Mouse (Mus musculus) adrenal gland, postnatal 10 days (tissue): ENCODE measurements around the gene Gltp. TPM values are rescaled to one million over a fixed set of nuclear protein-coding genes. Genes with fewer than 3 reads are reported as not detected.

Experiments
- DNase-seq: peaks from one replicate; pipeline ENCODE4 v3.0.0; 2021; ENCODE audit warnings: mixed read lengths
- total RNA-seq, 2 experiments: library from RNA; stranded (reverse); gene quantifications; 2 replicates each; pipeline ENCODE4 v1.2.3; 2021

Gene Gltp
- total RNA-seq, 2 experiments from 2014 or later = 31.2 to 38.3 TPM

DNA sequence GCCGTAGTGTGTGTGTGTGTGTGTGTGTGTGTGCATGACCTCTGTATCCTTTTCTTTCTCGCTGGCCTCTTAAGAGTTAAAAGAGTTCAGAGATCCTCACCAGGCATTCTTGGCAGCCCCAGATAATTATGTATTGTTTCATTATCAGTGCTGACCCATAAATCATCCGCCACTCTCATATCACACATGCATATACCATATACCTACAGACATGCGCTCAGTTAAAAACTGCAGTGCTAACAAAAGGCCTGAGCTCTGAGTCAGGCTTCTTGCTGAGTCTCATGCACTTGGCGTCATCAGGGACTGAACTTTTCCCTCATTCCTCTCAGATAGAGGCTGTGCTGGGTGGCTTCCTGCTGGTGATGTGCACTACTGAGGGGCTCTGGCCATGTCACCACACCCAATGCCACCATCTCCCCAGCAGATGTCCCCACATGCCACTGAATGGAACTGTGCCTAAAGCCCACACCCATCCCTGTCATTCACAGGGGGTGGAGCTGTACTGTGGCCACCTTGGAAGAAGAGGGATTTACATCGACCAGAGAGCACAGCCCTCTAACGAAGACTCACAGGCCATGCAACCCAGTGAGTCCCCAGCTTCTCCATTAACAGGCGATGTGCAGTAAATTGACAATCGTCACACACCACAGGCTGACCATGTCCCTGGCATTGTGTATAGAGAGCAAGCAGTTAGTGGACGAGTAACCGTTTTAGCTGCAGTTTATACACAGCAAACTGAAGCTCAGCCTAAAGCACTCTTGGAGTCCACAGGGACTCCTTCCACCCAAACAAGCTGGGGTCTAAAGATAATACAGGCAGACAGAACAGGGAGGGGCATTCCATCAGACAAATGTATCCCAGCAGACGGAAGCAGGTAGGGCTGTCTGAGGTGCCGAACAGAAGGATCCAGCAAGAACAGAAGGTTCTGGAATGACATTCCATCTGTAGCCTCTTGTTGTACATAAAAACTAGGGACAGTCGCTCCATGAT lies 11.9 kb upstream of the Gltp start:
- DNase-seq = peak; percentile 36

DNA sequence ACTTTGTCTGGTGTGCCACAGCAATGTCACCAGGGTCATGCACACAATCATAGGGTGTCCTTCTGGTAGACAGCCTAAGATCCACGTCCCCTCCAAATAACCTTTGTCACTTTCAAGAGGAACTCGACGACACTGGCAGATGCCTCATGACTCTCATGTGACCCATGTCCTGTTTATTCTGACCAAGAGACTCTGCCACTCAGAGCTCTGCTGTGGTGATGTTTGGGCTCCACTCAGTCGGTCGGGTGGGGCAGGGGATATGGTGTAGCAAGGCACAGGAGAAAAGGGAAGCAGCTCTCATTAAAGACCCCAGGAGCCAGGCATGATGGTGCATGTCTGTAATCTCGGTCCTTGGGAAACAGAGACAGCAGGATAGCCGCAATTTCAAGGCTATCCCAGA lies 8.2 kb upstream of the Gltp start:
- no peak for DNase-seq

DNA sequence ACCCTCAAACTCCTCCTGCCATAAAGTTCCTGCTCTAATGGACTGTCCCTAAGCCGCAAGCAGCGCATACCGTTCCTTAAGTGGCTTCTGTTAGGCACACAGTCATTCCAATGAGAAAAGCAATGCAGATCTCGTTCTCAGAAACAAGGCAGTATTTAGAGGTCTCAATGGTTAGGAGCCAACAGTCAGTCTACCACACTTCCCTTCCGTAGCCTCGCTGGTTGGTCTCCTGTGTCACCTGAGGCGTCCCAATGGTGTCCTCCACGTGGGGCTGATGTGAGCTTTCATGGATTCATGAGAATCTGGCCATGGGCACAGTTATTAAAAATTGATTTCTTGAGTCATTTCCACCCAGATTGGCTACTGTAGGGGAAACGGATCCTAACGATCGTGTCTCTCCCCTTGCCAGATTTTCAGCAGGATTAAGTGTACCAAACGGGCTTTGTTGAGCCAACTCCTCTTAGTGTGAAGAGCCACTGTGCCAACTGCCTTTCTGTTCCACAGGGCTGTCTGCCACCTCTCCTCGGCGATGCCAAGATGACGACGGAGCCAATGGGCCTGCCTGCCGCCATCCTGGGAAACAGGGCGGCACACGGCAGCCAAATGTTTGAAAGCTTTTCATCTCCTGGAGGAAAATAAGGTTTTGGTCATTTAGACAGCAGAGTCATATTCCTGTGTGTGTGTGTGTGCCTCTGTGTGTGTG lies 7.4 kb upstream of the Gltp start:
- peak; percentile 71 for DNase-seq

DNA sequence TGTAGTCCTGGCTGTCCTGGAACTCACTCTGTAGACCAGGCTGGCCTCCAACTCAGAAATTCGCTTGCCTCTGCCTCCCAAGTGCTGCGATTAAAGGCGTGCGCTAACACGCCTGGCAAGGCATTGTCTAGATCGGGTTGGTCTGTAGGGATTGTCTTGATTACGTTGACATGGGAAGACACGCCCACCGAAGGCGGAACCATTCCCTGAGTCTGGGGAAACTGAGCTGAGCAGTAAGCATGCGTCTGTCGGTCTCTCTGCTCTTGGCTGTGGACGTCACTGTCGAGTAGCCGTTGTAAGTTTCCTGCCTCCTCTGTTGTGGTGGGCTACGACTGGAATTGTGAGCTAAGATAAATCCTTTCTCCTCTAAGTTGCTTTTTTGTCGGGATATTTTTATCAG lies 6.2 kb upstream of the Gltp start:
- DNase-seq = no peak

DNA sequence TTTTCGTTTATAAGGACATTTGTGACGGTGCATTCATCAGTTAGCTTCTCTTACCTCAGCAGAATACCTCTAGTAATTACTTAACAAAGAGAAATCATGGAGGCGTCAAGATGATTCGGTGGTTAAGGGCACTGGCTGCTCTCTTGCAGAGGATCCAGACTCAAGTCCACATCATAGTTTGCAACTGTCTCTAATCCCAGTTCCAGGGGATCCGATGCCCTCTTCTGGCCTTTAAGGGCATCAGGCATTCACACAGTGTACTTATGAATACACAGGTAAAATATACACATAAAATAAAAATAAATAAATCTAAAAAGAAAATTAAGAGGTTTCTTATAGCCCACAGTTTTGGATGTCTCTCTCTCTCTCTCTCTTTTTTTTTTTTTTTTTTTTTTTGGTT lies 5.0 kb upstream of the Gltp start:
- DNase-seq = no peak

DNA sequence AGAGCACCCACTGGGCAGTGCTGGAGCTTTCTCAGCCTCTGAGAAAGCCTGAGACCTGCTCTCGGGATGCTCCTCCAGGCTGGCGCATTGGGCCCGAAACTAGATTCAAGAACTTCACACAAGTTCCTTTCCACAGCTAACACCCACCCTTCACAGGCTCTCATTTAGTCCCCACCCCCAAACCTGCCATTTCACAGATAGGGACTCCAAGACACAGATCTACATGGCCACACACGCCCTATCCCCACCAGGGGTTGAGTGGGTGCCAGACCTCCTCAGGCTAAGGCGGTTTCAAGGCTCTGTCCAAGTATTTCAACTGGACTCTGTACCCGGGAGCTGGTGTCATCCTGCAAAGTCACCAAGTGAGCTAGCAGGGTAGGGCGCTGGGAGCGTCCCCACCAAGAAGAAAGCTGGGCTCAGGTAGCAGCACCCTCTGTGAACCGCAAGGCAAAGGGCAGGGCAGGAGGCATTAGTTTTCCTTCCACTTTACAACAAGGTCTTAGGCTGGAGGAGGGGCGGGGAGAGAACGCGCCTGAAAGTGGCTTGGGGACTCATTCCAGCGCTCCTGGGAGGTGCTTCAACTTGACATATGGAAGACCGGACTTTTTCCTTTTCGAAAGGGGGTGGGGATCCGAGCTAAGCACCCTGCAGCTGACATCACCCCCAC lies 951 bp downstream of the Gltp start:
- DNase-seq = peak; percentile 44

DNA sequence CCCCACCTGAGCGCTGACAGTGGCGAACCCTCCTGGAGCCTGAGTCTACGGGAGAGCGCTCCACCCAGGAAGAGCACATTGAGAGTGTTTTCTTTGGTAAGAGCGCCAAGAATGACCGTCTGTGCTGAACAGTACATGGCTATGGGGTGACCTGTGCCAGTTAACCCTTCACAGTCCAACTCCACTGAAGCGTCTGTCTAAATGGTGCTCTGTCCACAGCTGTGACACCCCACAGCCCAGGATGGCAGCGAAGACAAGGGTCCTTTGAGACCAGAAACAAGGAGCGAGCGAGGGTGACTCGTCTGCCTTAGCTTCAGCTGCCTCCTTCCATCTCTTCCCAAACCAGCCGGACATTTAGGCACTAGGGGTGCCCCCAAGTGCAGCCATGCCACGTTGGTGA lies 2.1 kb downstream of the Gltp start:
- no peak for DNase-seq

DNA sequence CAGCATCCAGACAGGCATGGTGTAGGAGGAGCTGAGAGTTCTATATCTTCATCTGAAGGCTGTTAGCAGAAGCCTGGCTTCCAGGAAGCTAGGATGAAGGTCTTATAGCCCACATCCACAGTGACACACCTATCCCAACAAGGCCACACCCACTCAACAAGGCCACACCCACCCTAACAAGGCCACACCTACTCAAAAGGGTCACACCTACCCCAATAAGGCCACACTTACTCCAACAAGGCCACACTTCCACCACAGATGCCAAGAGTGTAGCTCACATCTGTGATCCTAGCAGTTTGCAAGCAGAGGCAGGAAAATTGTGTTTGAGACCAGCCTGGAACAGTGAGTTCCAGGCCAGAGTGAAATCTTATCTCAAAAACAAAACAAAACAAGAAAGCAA lies 2.9 kb downstream of the Gltp start:
- DNase-seq = no peak

DNA sequence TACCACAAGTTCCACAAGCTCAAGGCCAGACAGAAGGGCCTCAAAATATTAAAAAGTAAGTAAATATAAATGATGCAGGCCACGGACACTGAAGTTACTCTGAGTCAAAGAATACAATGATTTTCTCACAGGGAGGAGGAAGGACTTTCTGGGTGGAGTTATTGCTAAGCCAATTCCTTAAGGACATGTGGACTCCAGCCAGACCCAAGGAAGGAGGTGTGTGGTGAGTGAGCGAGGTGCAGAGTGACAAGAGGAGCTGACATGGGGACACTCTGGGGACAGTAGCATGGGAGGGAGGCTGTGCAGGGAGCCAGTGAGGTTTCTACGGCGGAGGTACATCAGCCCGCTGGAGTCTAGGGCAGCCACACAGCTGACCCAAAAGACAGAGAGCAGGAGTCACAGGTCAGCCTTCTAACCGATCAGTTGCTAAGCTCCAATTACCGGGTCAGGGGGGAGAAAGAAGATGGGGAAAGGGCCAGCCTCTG lies 4.0 kb downstream of the Gltp start:
- DNase-seq = no peak

DNA sequence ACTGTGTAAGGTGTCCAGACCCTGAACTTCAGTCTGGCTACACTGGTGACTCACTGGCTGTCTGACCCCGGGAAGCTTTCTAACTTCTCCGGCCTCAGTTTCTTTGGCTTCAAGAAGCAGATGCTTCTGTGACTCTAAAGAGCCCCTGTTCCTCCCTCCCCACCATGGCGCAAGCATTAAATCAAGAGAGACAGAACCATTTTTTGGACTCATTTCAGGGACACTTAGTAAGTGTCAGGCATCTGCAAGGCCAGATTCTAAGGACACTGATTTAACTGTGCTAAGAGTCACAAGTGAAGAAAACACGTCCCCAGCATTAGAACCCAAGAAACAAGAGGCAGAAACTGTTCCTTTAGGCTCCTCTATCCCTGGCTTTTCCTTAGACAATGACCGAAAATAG lies 4.8 kb downstream of the Gltp start:
- DNase-seq = no peak

DNA sequence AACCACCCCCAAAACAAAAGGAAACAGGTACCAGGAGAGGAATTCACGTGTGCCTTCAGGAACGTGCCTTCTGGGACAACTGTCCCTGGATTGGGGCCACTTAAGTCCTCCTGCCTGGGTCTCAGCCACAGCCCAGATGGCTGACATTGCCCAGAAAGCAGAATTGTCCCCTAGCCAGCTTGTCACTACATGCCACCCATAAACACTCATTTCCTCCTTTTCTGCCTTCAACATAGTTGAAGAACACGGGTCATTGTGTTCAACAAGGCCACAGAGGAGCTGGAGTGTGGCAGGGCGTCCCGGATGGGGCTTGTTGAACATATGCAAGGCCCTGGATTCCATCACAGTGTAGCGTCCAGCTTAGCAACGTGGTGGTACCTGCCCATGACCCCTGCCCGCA lies 9.1 kb downstream of the Gltp start:
- no peak for DNase-seq

DNA sequence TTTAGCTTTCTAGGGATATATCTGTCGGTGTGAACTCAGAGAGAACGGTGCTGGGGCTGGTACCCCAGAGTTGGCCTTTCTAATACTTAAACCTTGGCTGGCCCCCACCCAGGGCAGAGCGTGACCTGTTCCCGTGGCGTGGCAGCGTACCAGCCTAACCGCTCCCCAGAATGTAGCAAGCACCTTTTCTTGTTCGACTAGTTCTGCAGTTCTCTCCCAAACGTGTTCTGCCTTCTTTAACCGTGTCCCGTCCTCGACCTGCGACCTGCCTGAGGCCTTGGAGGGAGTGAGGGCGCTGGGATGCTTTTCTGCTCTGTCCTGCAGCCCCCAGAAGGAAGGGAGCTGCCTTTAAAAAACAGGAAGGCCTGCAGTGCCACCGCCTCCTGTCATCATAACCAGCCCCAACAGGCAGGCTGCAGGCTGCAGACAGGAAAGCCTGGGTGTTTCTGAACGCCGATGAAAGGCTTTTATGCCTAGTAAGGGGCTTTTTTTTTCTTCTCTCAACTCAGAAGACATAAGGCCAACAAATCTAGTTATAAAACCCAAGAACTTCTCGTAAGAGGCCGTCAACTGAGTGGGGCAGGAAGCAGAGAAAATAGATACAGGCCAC lies 10.0 kb downstream of the Gltp start:
- DNase-seq = no peak

DNA sequence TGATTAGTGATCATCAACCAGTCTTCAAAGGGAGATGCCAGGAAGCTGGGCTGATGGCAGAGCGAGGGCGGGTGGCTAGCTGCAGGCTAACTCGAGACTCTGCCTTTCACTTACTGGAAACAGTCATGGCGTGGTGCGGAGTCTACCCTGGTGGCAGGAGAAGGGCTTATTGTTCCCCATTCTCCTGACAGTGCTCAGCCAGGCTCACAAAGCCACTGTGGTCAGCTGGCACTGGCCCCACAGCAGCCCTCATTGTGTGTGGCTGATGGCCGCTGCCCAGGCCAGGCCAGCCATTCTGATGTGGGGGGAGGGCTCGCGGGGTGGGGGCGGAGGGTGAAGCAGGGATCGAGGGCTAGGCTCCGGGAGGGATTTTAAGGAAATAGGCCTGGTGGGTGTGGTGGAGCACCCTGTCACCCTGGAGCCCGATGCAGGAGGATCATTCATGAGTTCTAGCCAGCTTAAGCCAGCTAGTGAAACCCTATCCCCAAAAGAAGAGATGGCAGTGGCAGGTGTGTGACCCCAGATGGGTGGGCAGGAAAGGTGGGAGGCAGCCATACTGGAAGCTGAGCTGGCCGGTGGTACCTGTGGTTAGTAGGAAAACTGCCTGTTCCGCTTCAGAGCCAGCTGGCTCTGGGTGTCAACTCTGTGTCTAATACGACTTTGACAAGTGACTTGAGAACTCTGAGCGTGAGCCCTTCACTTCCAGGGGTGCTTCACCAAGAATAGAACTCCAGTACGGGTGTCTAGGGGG lies 10.8 kb downstream of the Gltp start:
- DNase-seq = no peak

DNA sequence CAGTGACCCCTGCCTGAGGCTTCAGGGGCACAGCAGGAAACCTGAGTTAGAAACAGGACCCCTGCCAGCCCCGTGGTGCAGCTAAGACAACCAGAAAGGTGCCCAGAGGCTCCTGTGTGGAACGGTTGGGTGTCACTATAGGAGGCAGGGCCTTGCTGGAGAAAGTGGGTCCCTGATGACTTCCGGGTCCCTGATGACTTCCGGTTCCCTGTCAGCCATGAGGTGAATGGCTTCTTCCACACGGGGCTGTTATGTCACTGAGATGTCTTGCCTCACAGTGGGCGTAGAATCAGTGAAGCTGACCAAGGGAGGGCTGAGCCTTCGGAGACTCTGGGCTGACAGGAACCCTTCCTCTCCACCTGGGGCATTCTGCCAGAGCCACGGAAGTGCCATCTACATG lies 16.2 kb downstream of the Gltp start:
- DNase-seq = no peak

DNA sequence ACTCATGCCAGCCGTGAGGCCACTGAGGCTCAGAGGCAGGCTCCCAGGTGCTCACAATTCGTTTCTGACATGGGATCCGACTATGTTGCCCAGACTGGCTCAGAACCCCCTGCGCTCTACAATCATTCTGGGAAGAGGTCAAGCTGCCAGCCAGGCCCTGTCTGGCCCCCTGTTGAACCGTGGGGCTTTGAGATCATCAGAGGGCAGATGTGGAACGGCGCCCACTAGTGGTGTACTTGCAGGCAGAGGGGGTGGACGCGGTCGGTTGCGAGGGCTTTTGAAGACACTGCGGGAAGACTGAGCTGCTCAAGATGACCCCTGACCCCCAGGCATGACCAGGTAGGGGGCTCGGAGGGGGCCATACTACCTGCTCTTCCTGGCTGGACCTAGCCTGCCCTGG lies 17.7 kb downstream of the Gltp start:
- DNase-seq = no peak

DNA sequence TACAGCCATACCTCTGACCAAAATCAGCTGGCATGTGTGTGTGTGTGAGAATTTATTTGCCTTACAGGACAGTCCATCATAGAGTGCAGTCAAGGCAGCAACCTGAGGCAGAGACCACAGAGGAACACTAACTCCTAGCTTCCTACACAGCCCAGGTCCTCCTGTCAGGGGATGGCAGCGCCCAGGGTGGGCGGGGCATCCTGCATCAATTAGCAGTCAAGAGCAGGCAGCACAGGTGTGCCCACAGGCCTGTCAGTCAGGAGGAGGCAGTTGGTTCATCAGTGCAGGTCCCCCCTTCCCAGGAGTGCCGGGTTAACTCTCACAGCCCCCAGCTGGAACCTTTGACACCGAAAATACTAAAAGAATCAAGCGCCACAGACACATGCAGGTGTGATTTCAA lies 21.8 kb downstream of the Gltp start:
- no peak for DNase-seq

DNA sequence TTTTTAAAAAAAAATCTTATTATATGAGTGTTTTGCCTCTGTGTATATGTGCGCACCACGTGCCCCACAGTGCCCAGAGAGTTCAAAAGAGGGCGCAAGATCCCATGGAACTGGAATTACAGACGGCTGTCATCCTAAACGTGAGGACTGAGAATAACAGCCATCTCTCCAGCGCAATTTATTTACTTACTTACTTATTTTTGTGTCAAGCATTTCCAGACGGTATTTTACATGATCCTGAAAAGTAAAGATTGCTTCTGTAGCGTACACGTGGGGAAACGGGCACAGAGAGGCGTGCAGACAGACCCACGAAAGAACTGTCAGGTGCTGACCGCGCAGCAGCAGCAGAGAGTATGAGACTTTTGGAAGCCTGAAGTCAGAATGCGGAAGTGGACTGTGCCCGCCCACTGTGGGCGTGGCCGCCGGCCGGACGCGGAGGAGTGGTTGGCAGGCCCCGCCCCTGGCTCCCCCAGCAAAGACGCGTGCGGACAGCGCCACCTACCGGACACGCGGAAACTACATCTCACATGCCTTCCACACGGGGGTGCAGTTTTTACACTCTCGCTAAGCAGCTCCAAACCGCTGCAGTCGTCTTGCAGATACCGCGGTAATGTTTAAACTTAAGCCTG lies 23.4 kb downstream of the Gltp start:
- DNase-seq = peak; percentile 99

DNA sequence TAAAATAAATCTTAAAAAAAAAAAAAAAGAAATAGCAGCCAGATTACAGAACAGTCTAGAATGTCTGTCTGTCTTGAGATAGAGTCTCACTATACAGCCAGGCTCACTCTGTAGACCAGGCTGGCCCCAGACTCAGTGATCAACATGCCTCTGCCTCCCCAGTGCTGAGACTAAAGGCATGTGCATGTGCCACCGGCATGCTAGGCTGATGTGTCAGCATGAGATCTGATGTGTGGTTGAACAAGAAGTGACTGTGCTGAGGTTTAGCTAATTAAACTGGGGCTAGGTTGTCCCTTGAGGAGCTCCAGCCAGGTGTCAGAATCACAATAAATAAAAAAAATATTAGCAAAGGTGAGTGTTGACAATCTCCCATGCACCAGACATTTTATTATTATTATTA lies 24.1 kb downstream of the Gltp start:
- DNase-seq = no peak

DNA sequence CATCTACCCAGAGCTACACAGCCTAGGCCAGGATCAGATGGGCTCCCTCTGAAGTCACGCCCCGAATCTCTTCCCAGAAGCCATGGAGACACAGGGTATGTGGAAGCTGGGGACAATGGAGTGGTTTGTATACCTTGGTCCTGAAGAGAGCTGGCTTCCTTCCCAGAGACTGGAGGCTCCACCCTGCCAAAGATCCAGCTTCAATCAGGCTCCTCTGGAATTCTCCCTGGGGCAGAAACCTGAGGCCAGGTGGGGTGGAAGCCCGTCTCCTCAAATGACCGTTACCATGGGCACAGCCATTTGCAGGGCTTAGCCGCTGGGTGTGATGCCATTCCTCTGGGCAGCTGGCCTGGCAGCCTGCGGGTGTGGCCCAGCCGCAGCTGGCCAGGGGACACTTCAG lies 26.0 kb downstream of the Gltp start:
- DNase-seq = no peak

DNA sequence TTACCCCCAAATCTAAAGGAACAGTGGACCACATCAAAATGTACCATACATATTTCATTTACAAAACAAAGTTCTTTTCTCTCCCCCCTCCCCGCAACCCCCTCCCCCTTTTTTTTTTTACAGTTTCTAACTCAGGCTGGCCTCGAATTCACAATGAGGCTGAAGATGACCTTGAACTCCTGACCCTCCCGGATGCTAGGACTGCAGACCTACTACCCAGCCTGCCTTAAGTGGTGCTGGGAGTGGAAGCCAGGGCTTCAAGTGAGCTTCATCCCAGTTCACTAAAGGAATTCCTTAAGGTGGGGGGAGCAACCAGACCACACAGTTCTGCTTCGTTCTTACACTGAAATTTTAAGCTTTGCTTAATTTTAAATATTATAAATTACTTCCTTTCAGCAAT lies 26.6 kb downstream of the Gltp start:
- DNase-seq = no peak

DNA sequence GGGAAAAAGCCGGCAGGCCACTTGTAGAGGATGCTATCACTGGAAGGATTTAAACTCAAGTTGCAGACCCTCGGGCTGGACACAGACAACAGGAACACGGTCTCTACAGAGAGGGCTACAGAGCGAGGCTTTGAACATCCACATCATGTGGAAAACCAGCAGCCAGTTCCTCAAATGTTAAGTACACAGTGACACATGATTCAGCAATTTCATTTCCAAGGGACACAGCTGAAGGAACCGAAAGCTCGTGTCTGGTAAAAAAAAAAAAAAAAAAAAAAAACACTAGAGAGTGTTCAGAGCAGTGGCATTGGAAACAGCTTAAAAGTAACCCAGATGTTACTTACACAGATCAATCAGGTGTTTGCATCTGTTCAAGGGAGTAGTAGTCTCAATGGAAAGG lies 29.8 kb downstream of the Gltp start:
- no peak for DNase-seq
